Mouse (Mus musculus): ENCODE measurements around the gene Olfr70.

GRCm38 (mm10) chr4:43673703-43674102 is 26.9 kb downstream of the Olfr70 start:
- no peak for TF ChIP-seq POLR2A (IDR thresholded peaks at IDR 0.05; ENCODE audit: insufficient read length, low read depth)
- no peak for TF ChIP-seq USF1 (IDR thresholded peaks at IDR 0.05; ENCODE audit: low read depth)
- no peak for TF ChIP-seq TCF12 (IDR thresholded peaks at IDR 0.05; ENCODE audit: insufficient read depth, poor library complexity, severe bottlenecking)
